Mouse (Mus musculus) neutrophil, adult 5-6 weeks (primary cell): ENCODE measurements around the gene Intu. TPM values are rescaled to one million over a fixed set of nuclear protein-coding genes. Genes with fewer than 3 reads are reported as not detected.

Experiments used
- ATAC-seq: fragments of 151-379, 151-347 bp; 2 replicates; pipeline ENCODE4 v1.8.0; 2017; ENCODE audit warnings: mild to moderate bottlenecking, moderate TSS enrichment; ENCODE audit not compliant: insufficient number of reproducible peaks, poor library complexity, low FRiP score, severe bottlenecking; ENCODE audit errors: extremely low read depth
- total RNA-seq: library from RNA; stranded (forward); fragments of 200-1000 nt; gene quantifications from 2 replicates; pipeline ENCODE4 v1.2.3, GENCODE M21; 2017

Intu gene
- 1.7 and 3.1 TPM in 2 replicates for total RNA-seq

- peak; percentile 66 for ATAC-seq
These were observed at the start of gene Intu for GRCm38 (mm10) chr3:40531286-40532141. Intu (plus strand) TSS chr3:40531286.

- ATAC-seq = no peak
These were observed 47.8 kb upstream of the Intu start for GRCm38 (mm10) chr3:40483221-40483654.

GRCm38 (mm10) chr3:40487381-40487780, 43.7 kb upstream of the Intu start:
- ATAC-seq = no peak

- no peak for ATAC-seq
These were observed 39.3 kb upstream of the Intu start for GRCm38 (mm10) chr3:40491742-40492141.

GRCm38 (mm10) chr3:40498898-40499297, 32.2 kb upstream of the Intu start:
- ATAC-seq = no peak

- ATAC-seq = peak; percentile 88
These were observed 30.8 kb upstream of the Intu start for GRCm38 (mm10) chr3:40500157-40500808.

- no peak for ATAC-seq
These were observed 26.7 kb upstream of the Intu start for GRCm38 (mm10) chr3:40504377-40504776.

- no peak for ATAC-seq
These were observed 25.6 kb upstream of the Intu start for GRCm38 (mm10) chr3:40505451-40506014.

GRCm38 (mm10) chr3:40508927-40509576, 22.0 kb upstream of the Intu start:
- ATAC-seq = no peak

GRCm38 (mm10) chr3:40510567-40510966, 20.5 kb upstream of the Intu start:
- no peak for ATAC-seq

GRCm38 (mm10) chr3:40512936-40513829, 17.9 kb upstream of the Intu start:
- ATAC-seq = no peak

GRCm38 (mm10) chr3:40518240-40518639, 12.8 kb upstream of the Intu start:
- no peak for ATAC-seq

- no peak for ATAC-seq
These were observed 11.5 kb upstream of the Intu start for GRCm38 (mm10) chr3:40519555-40519954.

GRCm38 (mm10) chr3:40520567-40520966, 10.5 kb upstream of the Intu start:
- no peak for ATAC-seq

GRCm38 (mm10) chr3:40522446-40522845, 8.6 kb upstream of the Intu start:
- no peak for ATAC-seq

GRCm38 (mm10) chr3:40522846-40523245, 8.2 kb upstream of the Intu start:
- ATAC-seq = no peak

GRCm38 (mm10) chr3:40523371-40523783, 7.7 kb upstream of the Intu start:
- no peak for ATAC-seq

GRCm38 (mm10) chr3:40524841-40525240, 6.2 kb upstream of the Intu start:
- no peak for ATAC-seq
